Mouse (Mus musculus): ENCODE measurements around the gene Krtap12-1. TPM values are rescaled to one million over a fixed set of nuclear protein-coding genes. Genes with fewer than 3 reads are reported as not detected.
"Not testable (repeated sequence)": the region's sequence is repeated elsewhere in the genome, so short reads cannot be mapped to it uniquely, and the experiment has no call there.

Krtap12-1 gene
- polyA plus RNA-seq, 1 experiment from 2014 or later, result not detected

- not testable (repeated sequence) for H3K27ac ChIP-seq (ENCODE audit: low read depth, low read length); H3K9me3 ChIP-seq (ENCODE audit: control insufficient read depth, low read length); H3K36me3 ChIP-seq (ENCODE audit: control insufficient read depth, insufficient read depth, low read length); H3K4me2 ChIP-seq (ENCODE audit: low read depth, low read length); ATAC-seq (ENCODE audit: low read depth); H3K4me1 ChIP-seq (ENCODE audit: control insufficient read depth, insufficient read depth, low read length); H3K4me3 ChIP-seq (ENCODE audit: low read depth, low read length); H3K9ac ChIP-seq (replicated peaks; ENCODE audit: low read depth, low read length)
- peaks cover 10% of the 10 kb centered on the region; the same call in 1 of the 2 replicates for H3K27me3 ChIP-seq (ENCODE audit: control insufficient read depth, insufficient read depth, low read length)
- WGBS, result 91% methylated on average over 3 of the region's 3 CpGs
Measured at GRCm38 (mm10) chr10:77690356-77690807, 30.0 kb upstream of the Krtap12-1 start, which contains the start of gene Gm19402. Gm19402 (minus strand) TSS chr10:77690757.

GRCm38 (mm10) chr10:77697133-77697532, 23.3 kb upstream of the Krtap12-1 start, which contains the start of gene Gm9508:
Gm9508 (minus strand) TSS chr10:77697233.
- H3K4me2 ChIP-seq (ENCODE audit: low read depth, low read length), result no peak within 1 kb of the TSS
- H3K27me3 ChIP-seq (ENCODE audit: control insufficient read depth, insufficient read depth, low read length), result no peaks in the 10 kb centered on the region
- no peaks in the 10 kb centered on the region for H3K36me3 ChIP-seq (ENCODE audit: control insufficient read depth, insufficient read depth, low read length)
- no peak within 1 kb of the TSS for H3K4me3 ChIP-seq (ENCODE audit: low read depth, low read length)
- H3K27ac ChIP-seq (ENCODE audit: low read depth, low read length), result no peak within 1 kb of the TSS
- H3K4me1 ChIP-seq (ENCODE audit: control insufficient read depth, insufficient read depth, low read length), result no peaks in the 10 kb centered on the region
- ATAC-seq (ENCODE audit: low read depth), result no peak
- no peak within 1 kb of the TSS for H3K9ac ChIP-seq (replicated peaks; ENCODE audit: low read depth, low read length)
- no peaks in the 10 kb centered on the region for H3K9me3 ChIP-seq (ENCODE audit: control insufficient read depth, low read length)
- 42% methylated on average over 4 of the region's 4 CpGs for WGBS

GRCm38 (mm10) chr10:77706326-77706725, 14.1 kb upstream of the Krtap12-1 start, which contains the start of gene Gm10272:
Gm10272 (plus strand) TSS chr10:77706626.
- 91% methylated on average over 1 of the region's 1 CpGs for WGBS
- ATAC-seq (ENCODE audit: low read depth), result no peak
- H3K36me3 ChIP-seq (ENCODE audit: control insufficient read depth, insufficient read depth, low read length), result no peaks in the 10 kb centered on the region
- peaks cover 3% of the 10 kb centered on the region; the same call in 1 of the 2 replicates for H3K9me3 ChIP-seq (ENCODE audit: control insufficient read depth, low read length)
- H3K4me2 ChIP-seq (ENCODE audit: low read depth, low read length), result no peak within 1 kb of the TSS
- no peak within 1 kb of the TSS for H3K9ac ChIP-seq (replicated peaks; ENCODE audit: low read depth, low read length)
- no peaks in the 10 kb centered on the region for H3K27me3 ChIP-seq (ENCODE audit: control insufficient read depth, insufficient read depth, low read length)
- no peak within 1 kb of the TSS for H3K27ac ChIP-seq (ENCODE audit: low read depth, low read length)
- no peaks in the 10 kb centered on the region for H3K4me1 ChIP-seq (ENCODE audit: control insufficient read depth, insufficient read depth, low read length)
- H3K4me3 ChIP-seq (ENCODE audit: low read depth, low read length), result no peak within 1 kb of the TSS

GRCm38 (mm10) chr10:77709831-77710230, 10.6 kb upstream of the Krtap12-1 start:
- H3K27me3 ChIP-seq (ENCODE audit: control insufficient read depth, insufficient read depth, low read length), result no peaks in the 10 kb centered on the region
- WGBS, result 83% methylated on average over 3 of the region's 3 CpGs
- H3K9ac ChIP-seq (replicated peaks; ENCODE audit: low read depth, low read length), result no peak overlapping the region
- no peaks in the 10 kb centered on the region for H3K4me1 ChIP-seq (ENCODE audit: control insufficient read depth, insufficient read depth, low read length)
- H3K4me3 ChIP-seq (ENCODE audit: low read depth, low read length), result no peak overlapping the region
- no peak for ATAC-seq (ENCODE audit: low read depth)
- H3K9me3 ChIP-seq (ENCODE audit: control insufficient read depth, low read length), result no peaks in the 10 kb centered on the region; the same call in 1 of the 2 replicates
- no peaks in the 10 kb centered on the region for H3K36me3 ChIP-seq (ENCODE audit: control insufficient read depth, insufficient read depth, low read length)
- no peak overlapping the region for H3K4me2 ChIP-seq (ENCODE audit: low read depth, low read length)
- no peak overlapping the region for H3K27ac ChIP-seq (ENCODE audit: low read depth, low read length)

GRCm38 (mm10) chr10:77711157-77711556, 9.2 kb upstream of the Krtap12-1 start, which contains the start of gene Gm10024:
Gm10024 (plus strand) TSS chr10:77711457.
- H3K4me1 ChIP-seq (ENCODE audit: control insufficient read depth, insufficient read depth, low read length); H3K9ac ChIP-seq (replicated peaks; ENCODE audit: low read depth, low read length); H3K27ac ChIP-seq (ENCODE audit: low read depth, low read length); H3K4me3 ChIP-seq (ENCODE audit: low read depth, low read length); H3K27me3 ChIP-seq (ENCODE audit: control insufficient read depth, insufficient read depth, low read length); H3K36me3 ChIP-seq (ENCODE audit: control insufficient read depth, insufficient read depth, low read length); H3K9me3 ChIP-seq (ENCODE audit: control insufficient read depth, low read length); ATAC-seq (ENCODE audit: low read depth); H3K4me2 ChIP-seq (ENCODE audit: low read depth, low read length): not testable (repeated sequence)

GRCm38 (mm10) chr10:77713734-77714133, 6.7 kb upstream of the Krtap12-1 start:
- H3K36me3 ChIP-seq (ENCODE audit: control insufficient read depth, insufficient read depth, low read length), result no peaks in the 10 kb centered on the region
- WGBS, result 67% methylated on average over 4 of the region's 4 CpGs
- ATAC-seq (ENCODE audit: low read depth), result no peak
- no peak overlapping the region for H3K27ac ChIP-seq (ENCODE audit: low read depth, low read length)
- H3K27me3 ChIP-seq (ENCODE audit: control insufficient read depth, insufficient read depth, low read length), result no peaks in the 10 kb centered on the region
- H3K4me2 ChIP-seq (ENCODE audit: low read depth, low read length), result no peak overlapping the region
- no peak overlapping the region for H3K4me3 ChIP-seq (ENCODE audit: low read depth, low read length)
- no peaks in the 10 kb centered on the region; the same call in 1 of the 2 replicates for H3K9me3 ChIP-seq (ENCODE audit: control insufficient read depth, low read length)
- H3K4me1 ChIP-seq (ENCODE audit: control insufficient read depth, insufficient read depth, low read length), result no peaks in the 10 kb centered on the region
- no peak overlapping the region for H3K9ac ChIP-seq (replicated peaks; ENCODE audit: low read depth, low read length)

- Histone ChIP-seq H3K36me3 (ENCODE audit: control insufficient read depth, insufficient read depth, low read length) (no peaks in the 10 kb centered on the region), H3K4me2 (ENCODE audit: low read depth, low read length) (no peak within 1 kb of the TSS), H3K9me3 (ENCODE audit: control insufficient read depth, low read length) (no peaks in the 10 kb centered on the region; the same call in 1 of the 2 replicates), H3K9ac (replicated peaks; ENCODE audit: low read depth, low read length) (no peak within 1 kb of the TSS), H3K27me3 (ENCODE audit: control insufficient read depth, insufficient read depth, low read length) (no peaks in the 10 kb centered on the region), H3K4me3 (ENCODE audit: low read depth, low read length) (no peak within 1 kb of the TSS), H3K4me1 (ENCODE audit: control insufficient read depth, insufficient read depth, low read length) (no peaks in the 10 kb centered on the region), H3K27ac (ENCODE audit: low read depth, low read length) (no peak within 1 kb of the TSS)
- ATAC-seq (ENCODE audit: low read depth), result no peak
- WGBS, result 96% methylated on average over 1 of the region's 1 CpGs
Measured at GRCm38 (mm10) chr10:77715507-77715906, 4.9 kb upstream of the Krtap12-1 start, which contains the start of gene Gm10142. Gm10142 (plus strand) TSS chr10:77715807.

- no peak for ATAC-seq (ENCODE audit: low read depth)
Measured at GRCm38 (mm10) chr10:77724855-77725254, 4.5 kb downstream of the Krtap12-1 start.

GRCm38 (mm10) chr10:77726186-77726585, 5.8 kb downstream of the Krtap12-1 start, which contains the start of gene Gm10100:
Gm10100 (plus strand) TSS chr10:77726486.
- WGBS, result 45% methylated on average over 3 of the region's 3 CpGs
- H3K27ac ChIP-seq (ENCODE audit: low read depth, low read length), result no peak within 1 kb of the TSS

More at GRCm38 (mm10) chr10:77724855-77725254, 4.5 kb downstream of the Krtap12-1 start:
- no peak overlapping the region for H3K27ac ChIP-seq (ENCODE audit: low read depth, low read length)
- no peaks in the 10 kb centered on the region for H3K4me1 ChIP-seq (ENCODE audit: control insufficient read depth, insufficient read depth, low read length)
- WGBS, result 76% methylated on average over 8 of the region's 8 CpGs
- no peaks in the 10 kb centered on the region for H3K36me3 ChIP-seq (ENCODE audit: control insufficient read depth, insufficient read depth, low read length)
- no peak overlapping the region for H3K4me3 ChIP-seq (ENCODE audit: low read depth, low read length)
- no peak overlapping the region for H3K9ac ChIP-seq (replicated peaks; ENCODE audit: low read depth, low read length)
- H3K27me3 ChIP-seq (ENCODE audit: control insufficient read depth, insufficient read depth, low read length), result no peaks in the 10 kb centered on the region
- H3K9me3 ChIP-seq (ENCODE audit: control insufficient read depth, low read length), result no peaks in the 10 kb centered on the region
- no peak overlapping the region for H3K4me2 ChIP-seq (ENCODE audit: low read depth, low read length)

More at GRCm38 (mm10) chr10:77726186-77726585, 5.8 kb downstream of the Krtap12-1 start, which contains the start of gene Gm10100:
- H3K4me1 ChIP-seq (ENCODE audit: control insufficient read depth, insufficient read depth, low read length), result no peaks in the 10 kb centered on the region
- H3K36me3 ChIP-seq (ENCODE audit: control insufficient read depth, insufficient read depth, low read length), result no peaks in the 10 kb centered on the region
- H3K4me2 ChIP-seq (ENCODE audit: low read depth, low read length), result no peak within 1 kb of the TSS
- H3K9me3 ChIP-seq (ENCODE audit: control insufficient read depth, low read length), result no peaks in the 10 kb centered on the region
- H3K4me3 ChIP-seq (ENCODE audit: low read depth, low read length), result no peak within 1 kb of the TSS
- no peak for ATAC-seq (ENCODE audit: low read depth)
- no peaks in the 10 kb centered on the region for H3K27me3 ChIP-seq (ENCODE audit: control insufficient read depth, insufficient read depth, low read length)
- H3K9ac ChIP-seq (replicated peaks; ENCODE audit: low read depth, low read length), result no peak within 1 kb of the TSS

All from neural tube, embryonic 14.5 days (tissue).